Mouse (Mus musculus): Measurements from ENCODE around the gene Tbl1x. TPM values are rescaled to one million over a fixed set of nuclear protein-coding genes. Genes with fewer than 3 reads are reported as not detected.

The Tbl1x gene
- polyA plus RNA-seq, 1 experiment, result 70.4 TPM

DNA sequence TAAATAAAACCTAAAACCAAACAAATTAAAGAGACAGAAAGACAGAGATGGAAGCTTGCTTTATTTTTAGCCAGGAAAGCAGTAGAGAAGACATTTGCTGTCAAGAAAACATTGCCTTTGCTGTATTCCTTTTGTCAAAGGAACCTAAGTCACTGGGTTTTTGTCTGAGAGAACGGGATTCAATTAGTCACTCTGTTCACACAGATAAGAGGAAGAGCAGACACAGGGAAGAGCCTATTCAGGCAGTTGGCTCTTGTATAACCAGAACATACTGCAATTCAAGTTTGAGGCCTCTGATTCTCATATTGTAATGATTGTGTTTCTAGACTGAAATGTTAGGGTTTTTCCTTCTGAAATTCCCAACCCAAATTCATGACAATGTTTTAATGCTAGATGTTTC lies 67.4 kb downstream of the Tbl1x start:
- Histone ChIP-seq H3K9ac (ENCODE audit: low read depth, poor library complexity, severe bottlenecking) (no peak overlapping the region), H3K4me3 (ENCODE audit: low read depth, low read length) (no peak overlapping the region), H3K4me1 (ENCODE audit: control insufficient read depth, insufficient read depth, low read length) (no peaks in the 10 kb centered on the region), H3K27me3 (ENCODE audit: control insufficient read depth, insufficient read depth, low read length, poor library complexity, severe bottlenecking) (no peaks in the 10 kb centered on the region), H3K9me3 (replicated peaks; ENCODE audit: control insufficient read depth, insufficient read depth, low read length, poor library complexity, severe bottlenecking) (no peaks in the 10 kb centered on the region), H3K36me3 (ENCODE audit: control insufficient read depth, insufficient read depth, low read length, poor library complexity, severe bottlenecking) (no peaks in the 10 kb centered on the region), H3K27ac (ENCODE audit: insufficient read depth, low read length) (no peak overlapping the region)
- TF ChIP-seq CTCF (IDR thresholded peaks at IDR 0.05; ENCODE audit: low read depth, low read length) (no peak), POLR2A (IDR thresholded peaks at IDR 0.05; ENCODE audit: insufficient read depth, low read length) (no peak), EP300 (IDR thresholded peaks at IDR 0.05; ENCODE audit: insufficient read depth, low read depth, low read length) (no peak)

DNA sequence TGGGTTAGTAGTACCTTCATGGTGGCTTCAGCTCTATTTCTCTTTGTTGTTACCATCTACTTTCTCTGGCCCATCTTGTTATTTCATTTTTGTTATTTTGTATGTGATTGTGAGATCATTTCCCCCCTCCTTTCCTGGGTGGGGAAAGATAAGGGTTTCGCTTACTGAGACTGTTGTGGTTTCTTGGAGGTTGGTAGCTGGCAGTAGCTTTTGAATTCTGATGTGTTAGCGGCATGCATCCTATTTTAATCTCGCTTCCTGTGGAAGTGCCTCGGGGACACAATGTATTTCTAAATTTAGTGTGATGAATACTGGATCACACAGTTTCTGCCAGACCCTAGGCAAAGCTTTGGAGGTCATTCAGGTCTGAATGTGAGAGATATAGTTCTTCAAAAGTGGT lies 69.2 kb downstream of the Tbl1x start:
- TF ChIP-seq CTCF (IDR thresholded peaks at IDR 0.05; ENCODE audit: low read depth, low read length) (no peak), EP300 (IDR thresholded peaks at IDR 0.05; ENCODE audit: insufficient read depth, low read depth, low read length) (no peak)

DNA sequence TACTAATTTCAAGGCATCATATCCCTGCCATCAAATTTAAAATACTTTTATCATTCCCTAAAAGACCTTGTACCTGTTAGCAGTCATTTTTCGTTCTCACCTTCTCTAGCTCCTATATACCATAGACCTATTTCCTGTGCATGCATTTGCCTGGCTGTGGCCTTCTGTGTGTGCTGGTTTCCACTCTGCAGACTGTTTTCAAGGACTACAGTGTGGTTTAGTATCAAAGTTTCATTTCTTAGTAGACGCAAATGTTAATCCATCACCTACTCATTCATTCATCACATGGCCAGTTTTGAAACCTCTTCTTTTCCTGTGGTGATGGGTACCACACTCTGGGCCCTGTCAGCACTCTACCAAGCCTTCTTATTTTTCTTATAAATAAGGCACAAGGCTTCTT lies 75.2 kb downstream of the Tbl1x start:
- H3K4me1 ChIP-seq (ENCODE audit: control insufficient read depth, insufficient read depth, low read length), result no peaks in the 10 kb centered on the region
- no peaks in the 10 kb centered on the region for H3K9me3 ChIP-seq (replicated peaks; ENCODE audit: control insufficient read depth, insufficient read depth, low read length, poor library complexity, severe bottlenecking)
- H3K36me3 ChIP-seq (ENCODE audit: control insufficient read depth, insufficient read depth, low read length, poor library complexity, severe bottlenecking), result no peaks in the 10 kb centered on the region
- no peak overlapping the region for H3K27ac ChIP-seq (ENCODE audit: insufficient read depth, low read length)
- no peaks in the 10 kb centered on the region for H3K27me3 ChIP-seq (ENCODE audit: control insufficient read depth, insufficient read depth, low read length, poor library complexity, severe bottlenecking)
- no peak overlapping the region for H3K4me3 ChIP-seq (ENCODE audit: low read depth, low read length)
- no peak overlapping the region for H3K9ac ChIP-seq (ENCODE audit: low read depth, poor library complexity, severe bottlenecking)
- TF ChIP-seq POLR2A (IDR thresholded peaks at IDR 0.05; ENCODE audit: insufficient read depth, low read length) (no peak), EP300 (IDR thresholded peaks at IDR 0.05; ENCODE audit: insufficient read depth, low read depth, low read length) (no peak), CTCF (IDR thresholded peaks at IDR 0.05; ENCODE audit: low read depth, low read length) (no peak)

More for the DNA sequence above, 69.2 kb downstream of the Tbl1x start:
- no peak overlapping the region for H3K4me3 ChIP-seq (ENCODE audit: low read depth, low read length)
- no peaks in the 10 kb centered on the region for H3K4me1 ChIP-seq (ENCODE audit: control insufficient read depth, insufficient read depth, low read length)
- no peaks in the 10 kb centered on the region for H3K27me3 ChIP-seq (ENCODE audit: control insufficient read depth, insufficient read depth, low read length, poor library complexity, severe bottlenecking)
- no peak overlapping the region for H3K9ac ChIP-seq (ENCODE audit: low read depth, poor library complexity, severe bottlenecking)
- no peaks in the 10 kb centered on the region for H3K36me3 ChIP-seq (ENCODE audit: control insufficient read depth, insufficient read depth, low read length, poor library complexity, severe bottlenecking)
- no peaks in the 10 kb centered on the region for H3K9me3 ChIP-seq (replicated peaks; ENCODE audit: control insufficient read depth, insufficient read depth, low read length, poor library complexity, severe bottlenecking)
- H3K27ac ChIP-seq (ENCODE audit: insufficient read depth, low read length), result no peak overlapping the region

DNA sequence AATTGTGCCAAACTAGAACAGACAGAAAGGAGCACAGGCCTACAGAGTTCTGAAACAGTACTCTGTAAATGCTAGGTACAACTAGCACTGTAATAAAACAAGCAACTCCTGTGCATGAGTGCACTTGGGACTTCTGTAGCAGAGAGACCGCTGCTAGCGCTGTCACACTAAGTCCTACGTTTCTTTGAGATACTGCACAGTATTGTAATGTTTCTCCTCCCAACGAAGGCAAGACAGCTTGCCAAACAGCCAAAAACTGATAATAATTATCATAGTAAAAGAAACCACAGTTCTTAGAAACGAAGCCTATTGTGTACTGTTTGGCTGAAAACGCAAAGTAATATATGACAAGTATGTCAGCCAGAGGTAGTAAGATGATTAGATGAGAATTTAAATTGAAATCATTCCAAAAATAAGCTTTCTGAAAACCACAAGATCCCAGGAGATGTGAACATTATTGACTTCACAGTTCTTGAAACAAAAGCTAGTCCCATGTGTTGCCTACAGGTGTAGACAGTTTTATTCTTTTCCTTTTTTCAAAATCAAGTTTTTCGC lies 83.9 kb downstream of the Tbl1x start:
- no peak overlapping the region for H3K27ac ChIP-seq (ENCODE audit: insufficient read depth, low read length)
- H3K4me1 ChIP-seq (ENCODE audit: control insufficient read depth, insufficient read depth, low read length), result no peaks in the 10 kb centered on the region
- no peak overlapping the region for H3K4me3 ChIP-seq (ENCODE audit: low read depth, low read length)
- no peaks in the 10 kb centered on the region for H3K27me3 ChIP-seq (ENCODE audit: control insufficient read depth, insufficient read depth, low read length, poor library complexity, severe bottlenecking)
- no peak overlapping the region for H3K9ac ChIP-seq (ENCODE audit: low read depth, poor library complexity, severe bottlenecking)
- H3K36me3 ChIP-seq (ENCODE audit: control insufficient read depth, insufficient read depth, low read length, poor library complexity, severe bottlenecking), result no peaks in the 10 kb centered on the region
- TF ChIP-seq EP300 (IDR thresholded peaks at IDR 0.05; ENCODE audit: insufficient read depth, low read depth, low read length), result no peak
- TF ChIP-seq POLR2A (IDR thresholded peaks at IDR 0.05; ENCODE audit: insufficient read depth, low read length), result no peak
- TF ChIP-seq CTCF (IDR thresholded peaks at IDR 0.05; ENCODE audit: low read depth, low read length), result no peak
- no peaks in the 10 kb centered on the region for H3K9me3 ChIP-seq (replicated peaks; ENCODE audit: control insufficient read depth, insufficient read depth, low read length, poor library complexity, severe bottlenecking)

DNA sequence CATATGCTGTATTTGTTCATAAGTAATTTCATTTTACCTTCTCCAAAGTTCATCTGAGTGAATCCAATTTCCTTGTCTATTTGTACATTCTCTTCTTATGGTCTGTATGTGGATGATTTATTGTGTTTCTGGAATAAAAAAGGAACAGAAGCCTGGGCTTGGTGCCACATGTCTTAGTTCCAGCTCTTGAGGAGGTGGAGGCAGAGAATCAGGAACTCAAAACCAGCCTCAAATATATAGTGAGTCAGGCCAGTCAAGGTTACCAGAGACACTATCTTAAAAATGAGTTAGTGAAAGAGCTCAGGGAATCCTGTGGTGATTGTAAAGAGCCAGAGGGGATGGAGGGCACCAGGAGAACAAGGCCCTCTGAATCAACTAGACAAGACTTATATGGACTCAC lies 86.9 kb downstream of the Tbl1x start:
- Histone ChIP-seq H3K9me3 (replicated peaks; ENCODE audit: control insufficient read depth, insufficient read depth, low read length, poor library complexity, severe bottlenecking) (no peaks in the 10 kb centered on the region), H3K9ac (ENCODE audit: low read depth, poor library complexity, severe bottlenecking) (no peak overlapping the region), H3K36me3 (ENCODE audit: control insufficient read depth, insufficient read depth, low read length, poor library complexity, severe bottlenecking) (no peaks in the 10 kb centered on the region), H3K27ac (ENCODE audit: insufficient read depth, low read length) (no peak overlapping the region), H3K27me3 (ENCODE audit: control insufficient read depth, insufficient read depth, low read length, poor library complexity, severe bottlenecking) (no peaks in the 10 kb centered on the region), H3K4me3 (ENCODE audit: low read depth, low read length) (no peak overlapping the region), H3K4me1 (ENCODE audit: control insufficient read depth, insufficient read depth, low read length) (no peaks in the 10 kb centered on the region)
- TF ChIP-seq POLR2A (IDR thresholded peaks at IDR 0.05; ENCODE audit: insufficient read depth, low read length) (no peak), CTCF (IDR thresholded peaks at IDR 0.05; ENCODE audit: low read depth, low read length) (no peak), EP300 (IDR thresholded peaks at IDR 0.05; ENCODE audit: insufficient read depth, low read depth, low read length) (no peak)

DNA sequence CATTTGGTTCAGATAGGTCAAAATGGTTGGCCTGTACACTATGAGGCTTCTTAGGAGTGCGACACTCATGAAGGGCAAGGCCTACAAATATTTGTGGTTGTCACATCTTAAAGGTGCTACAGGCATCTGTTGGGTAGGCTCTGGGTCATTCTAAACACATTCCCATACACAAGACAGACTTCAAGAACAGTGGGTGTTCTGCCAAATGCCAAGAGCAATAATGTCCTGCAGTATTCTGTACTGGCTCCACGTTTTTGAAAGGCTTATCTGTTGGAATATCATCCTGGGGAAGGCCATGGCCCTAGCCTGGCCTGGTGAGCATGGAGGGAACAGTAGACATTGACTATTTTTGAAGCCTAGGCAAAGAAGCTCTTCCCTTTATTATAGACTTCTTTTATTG lies 87.9 kb downstream of the Tbl1x start:
- Histone ChIP-seq H3K27ac (ENCODE audit: insufficient read depth, low read length) (no peak overlapping the region), H3K4me1 (ENCODE audit: control insufficient read depth, insufficient read depth, low read length) (no peaks in the 10 kb centered on the region), H3K36me3 (ENCODE audit: control insufficient read depth, insufficient read depth, low read length, poor library complexity, severe bottlenecking) (no peaks in the 10 kb centered on the region), H3K9me3 (replicated peaks; ENCODE audit: control insufficient read depth, insufficient read depth, low read length, poor library complexity, severe bottlenecking) (no peaks in the 10 kb centered on the region), H3K4me3 (ENCODE audit: low read depth, low read length) (no peak overlapping the region), H3K27me3 (ENCODE audit: control insufficient read depth, insufficient read depth, low read length, poor library complexity, severe bottlenecking) (no peaks in the 10 kb centered on the region), H3K9ac (ENCODE audit: low read depth, poor library complexity, severe bottlenecking) (no peak overlapping the region)
- no peak for TF ChIP-seq POLR2A (IDR thresholded peaks at IDR 0.05; ENCODE audit: insufficient read depth, low read length)
- no peak for TF ChIP-seq EP300 (IDR thresholded peaks at IDR 0.05; ENCODE audit: insufficient read depth, low read depth, low read length)
- no peak for TF ChIP-seq CTCF (IDR thresholded peaks at IDR 0.05; ENCODE audit: low read depth, low read length)
